ENCODE assay signal across 9 mouse cellular contexts in genomic region chr14:90432874-90433543, GRCm38 (mm10).
DNase-seq lines count a peak whose midpoint lies in the region; ATAC-seq and TF ChIP-seq lines count a peak whose summit lies in the region.
"Had no signal": no experiment of that assay in that cellular context is flagged by ENCODE, and none has a peak within 500 bp of the region (broad histone marks: within the 10 kb centered on the region; RNA-seq: fewer than 3 reads in every experiment).

No protein-coding gene starts in this region.

- H3K27me3 ChIP-seq in kidney, adult 2 months (replicated peaks; ENCODE audit: control insufficient read depth, insufficient read depth, low read length): no peaks in the 10 kb centered on the region
- no peaks in the 10 kb centered on the region for H3K27me3 ChIP-seq in neural tube, embryonic 14.5 days (ENCODE audit: control insufficient read depth, insufficient read depth, low read length)
- H3K27me3 ChIP-seq: liver, embryonic 15.5 days had no signal

- H3K9ac ChIP-seq in neural tube, embryonic 14.5 days (replicated peaks; ENCODE audit: low read depth, low read length): no peak overlapping the region
- H3K9ac ChIP-seq: liver, embryonic 15.5 days had no signal

- no peaks in the 10 kb centered on the region for H3K4me1 ChIP-seq in kidney, adult 2 months (ENCODE audit: control insufficient read depth, insufficient read depth, low read length)
- no peaks in the 10 kb centered on the region for H3K4me1 ChIP-seq in neural tube, embryonic 14.5 days (ENCODE audit: control insufficient read depth, insufficient read depth, low read length)
- H3K4me1 ChIP-seq: liver, embryonic 15.5 days had no signal

- WGBS in kidney, adult 2 months: 42% methylated on average over 7 of the region's 7 CpGs
- WGBS in neural tube, embryonic 14.5 days: 46% methylated on average over 7 of the region's 7 CpGs

- peak; percentile 11 for DNase-seq in kidney, adult 2 months
- no peak for DNase-seq in kidney, adult 11 months
- DNase-seq in R1 (ENCODE audit: low read depth, low spot score): peak; percentile 73
- DNase-seq in cerebellum, postnatal 25 days: peak; percentile 41 to 75
- peak; percentile 23 to 59 for DNase-seq in heart, postnatal 14 days
- DNase-seq in left cerebral cortex, adult 8-10 months (ENCODE audit: low spot score in 2 of 2): peak; percentile 7 to 16

- H3K4me3 ChIP-seq in kidney, adult 2 months (ENCODE audit: insufficient read depth, low read depth, low read length): no peak overlapping the region
- no peak overlapping the region for H3K4me3 ChIP-seq in neural tube, embryonic 14.5 days (ENCODE audit: low read depth, low read length)
- H3K4me3 ChIP-seq: liver, embryonic 15.5 days had no signal

- H3K4me2 ChIP-seq in neural tube, embryonic 14.5 days (ENCODE audit: low read depth, low read length): no peak overlapping the region
- H3K4me2 ChIP-seq: liver, embryonic 15.5 days had no signal

- H3K27ac ChIP-seq in kidney, adult 2 months (ENCODE audit: insufficient read depth, low read depth, low read length): no peak overlapping the region
- no peak overlapping the region for H3K27ac ChIP-seq in neural tube, embryonic 14.5 days (ENCODE audit: low read depth, low read length)
- H3K27ac ChIP-seq: liver, embryonic 15.5 days had no signal

- 0 out of 2 replicates have a peak, but pooled peaks have one; percentile 20 for TF ChIP-seq CTCF in kidney, adult 2 months (conservative IDR thresholded peaks at IDR 0.05; ENCODE audit: insufficient read depth, insufficient read length, low read depth, low read length)

- H3K36me3 ChIP-seq in kidney, adult 2 months (ENCODE audit: control insufficient read depth, insufficient read depth, low read length): no peaks in the 10 kb centered on the region
- H3K36me3 ChIP-seq in neural tube, embryonic 14.5 days (ENCODE audit: control insufficient read depth, insufficient read depth, low read length): no peaks in the 10 kb centered on the region
- H3K36me3 ChIP-seq: liver, embryonic 15.5 days had no signal

- no peaks in the 10 kb centered on the region for H3K9me3 ChIP-seq in neural tube, embryonic 14.5 days (ENCODE audit: control insufficient read depth, low read length)
- H3K9me3 ChIP-seq: liver, embryonic 15.5 days had no signal

- peak; percentile 54; the same call in 1 of the 2 replicates for ATAC-seq in neural tube, embryonic 14.5 days (ENCODE audit: low read depth)
- ATAC-seq in megakaryocyte-erythroid progenitor cell, adult 5-6 weeks (replicated peaks; ENCODE audit: low FRiP score, low TSS enrichment, poor library complexity, severe bottlenecking): no peak

- intact Hi-C loops in heart, postnatal 14 days (cut with DNase I): no loop called here

- TF ChIP-seq POLR2A in kidney, adult 2 months (IDR thresholded peaks at IDR 0.05; ENCODE audit: low read depth, low read length): no peak
